Mouse (Mus musculus): ENCODE measurements around the gene Ttc21a. TPM values are rescaled to one million over a fixed set of nuclear protein-coding genes. Genes with fewer than 3 reads are reported as not detected.

Ttc21a gene
- polyA plus RNA-seq, 1 experiment, result 0.15 TPM

- no peak overlapping the region for H3K4me3 ChIP-seq (ENCODE audit: extremely low read depth, insufficient read depth, insufficient read length)
- H3K27ac ChIP-seq (ENCODE audit: insufficient read depth, low read length), result no peak overlapping the region
- no peak for TF ChIP-seq CTCF (IDR thresholded peaks at IDR 0.05; ENCODE audit: extremely low read depth, insufficient read depth, insufficient read length, insufficient replicate concordance)
- no peak for TF ChIP-seq POLR2A (IDR thresholded peaks at IDR 0.05; ENCODE audit: low read depth, low read length)
- 80% methylated on average over 23 of the region's 23 CpGs for WGBS
- H3K4me1 ChIP-seq (ENCODE audit: control insufficient read depth, insufficient read depth, insufficient read length), result peaks cover 3% of the 10 kb centered on the region; the same call in 1 of the 2 replicates
- peaks cover 41% of the 10 kb centered on the region for H3K36me3 ChIP-seq (ENCODE audit: control insufficient read depth, insufficient read depth, low read length)
- H3K27me3 ChIP-seq (ENCODE audit: control insufficient read depth, insufficient read depth, low read length), result no peaks in the 10 kb centered on the region
- no peak for DNase-seq (ENCODE audit: low read depth in 1 of 2, low spot score in 2 of 2)
Observed at GRCm38 (mm10) chr9:119973281-119973680, 35.9 kb downstream of the Ttc21a start.

- WGBS, result 92% methylated on average over 27 of the region's 27 CpGs
- no peaks in the 10 kb centered on the region for H3K27me3 ChIP-seq (ENCODE audit: control insufficient read depth, insufficient read depth, low read length)
- DNase-seq (ENCODE audit: low read depth in 1 of 2, low spot score in 2 of 2), result peak in 1 of 2 experiments; percentile 36
Observed at GRCm38 (mm10) chr9:119973869-119974520, 36.6 kb downstream of the Ttc21a start.

GRCm38 (mm10) chr9:119974609-119975008 is 37.2 kb downstream of the Ttc21a start:
- H3K4me1 ChIP-seq (ENCODE audit: control insufficient read depth, insufficient read depth, insufficient read length), result peaks cover 16% of the 10 kb centered on the region; the same call in 1 of the 2 replicates
- no peak for DNase-seq (ENCODE audit: low read depth in 1 of 2, low spot score in 2 of 2)
- no peak overlapping the region for H3K4me3 ChIP-seq (ENCODE audit: extremely low read depth, insufficient read depth, insufficient read length)
- 84% methylated on average over 5 of the region's 5 CpGs for WGBS
- no peak for TF ChIP-seq POLR2A (IDR thresholded peaks at IDR 0.05; ENCODE audit: low read depth, low read length)
- TF ChIP-seq CTCF (IDR thresholded peaks at IDR 0.05; ENCODE audit: extremely low read depth, insufficient read depth, insufficient read length, insufficient replicate concordance), result no peak
- no peak overlapping the region for H3K27ac ChIP-seq (ENCODE audit: insufficient read depth, low read length)
- peaks cover 41% of the 10 kb centered on the region for H3K36me3 ChIP-seq (ENCODE audit: control insufficient read depth, insufficient read depth, low read length)
- no peaks in the 10 kb centered on the region for H3K27me3 ChIP-seq (ENCODE audit: control insufficient read depth, insufficient read depth, low read length)

More at GRCm38 (mm10) chr9:119973869-119974520, 36.6 kb downstream of the Ttc21a start:
- Histone ChIP-seq H3K4me3 (ENCODE audit: extremely low read depth, insufficient read depth, insufficient read length) (no peak overlapping the region), H3K36me3 (ENCODE audit: control insufficient read depth, insufficient read depth, low read length) (peaks cover 41% of the 10 kb centered on the region), H3K27ac (ENCODE audit: insufficient read depth, low read length) (no peak overlapping the region), H3K4me1 (ENCODE audit: control insufficient read depth, insufficient read depth, insufficient read length) (peaks cover 10% of the 10 kb centered on the region; the same call in 1 of the 2 replicates)
- TF ChIP-seq CTCF (IDR thresholded peaks at IDR 0.05; ENCODE audit: extremely low read depth, insufficient read depth, insufficient read length, insufficient replicate concordance) (peak; percentile 44; the same call in 1 of the 2 replicates), POLR2A (IDR thresholded peaks at IDR 0.05; ENCODE audit: low read depth, low read length) (no peak)

- no peak for DNase-seq (ENCODE audit: low read depth in 1 of 2, low spot score in 2 of 2)
- WGBS, result 94% methylated on average over 4 of the region's 4 CpGs
- H3K27ac ChIP-seq (ENCODE audit: insufficient read depth, low read length), result no peak overlapping the region
- H3K36me3 ChIP-seq (ENCODE audit: control insufficient read depth, insufficient read depth, low read length), result peaks cover 41% of the 10 kb centered on the region
- no peaks in the 10 kb centered on the region for H3K27me3 ChIP-seq (ENCODE audit: control insufficient read depth, insufficient read depth, low read length)
- TF ChIP-seq POLR2A (IDR thresholded peaks at IDR 0.05; ENCODE audit: low read depth, low read length), result no peak
- TF ChIP-seq CTCF (IDR thresholded peaks at IDR 0.05; ENCODE audit: extremely low read depth, insufficient read depth, insufficient read length, insufficient replicate concordance), result no peak
- H3K4me1 ChIP-seq (ENCODE audit: control insufficient read depth, insufficient read depth, insufficient read length), result peaks cover 21% of the 10 kb centered on the region; the same call in 1 of the 2 replicates
- no peak overlapping the region for H3K4me3 ChIP-seq (ENCODE audit: extremely low read depth, insufficient read depth, insufficient read length)
Observed at GRCm38 (mm10) chr9:119975286-119975685, 37.9 kb downstream of the Ttc21a start.

- DNase-seq (ENCODE audit: low read depth in 1 of 2, low spot score in 2 of 2), result peak in 1 of 2 experiments; percentile 53
- Histone ChIP-seq H3K27ac (ENCODE audit: insufficient read depth, low read length) (peak overlapping the region; percentile 91), H3K4me1 (ENCODE audit: control insufficient read depth, insufficient read depth, insufficient read length) (peaks cover 29% of the 10 kb centered on the region; the same call in 1 of the 2 replicates), H3K4me3 (ENCODE audit: extremely low read depth, insufficient read depth, insufficient read length) (peak overlapping the region; percentile 64), H3K36me3 (ENCODE audit: control insufficient read depth, insufficient read depth, low read length) (peaks cover 31% of the 10 kb centered on the region), H3K27me3 (ENCODE audit: control insufficient read depth, insufficient read depth, low read length) (no peaks in the 10 kb centered on the region)
- 5% methylated on average over 17 of the region's 17 CpGs for WGBS
- no peak for TF ChIP-seq CTCF (IDR thresholded peaks at IDR 0.05; ENCODE audit: extremely low read depth, insufficient read depth, insufficient read length, insufficient replicate concordance)
Observed at GRCm38 (mm10) chr9:119976704-119977556, 39.5 kb downstream of the Ttc21a start.

- TF ChIP-seq CTCF (IDR thresholded peaks at IDR 0.05; ENCODE audit: extremely low read depth, insufficient read depth, insufficient read length, insufficient replicate concordance) (no peak), POLR2A (IDR thresholded peaks at IDR 0.05; ENCODE audit: low read depth, low read length) (no peak)
- H3K27me3 ChIP-seq (ENCODE audit: control insufficient read depth, insufficient read depth, low read length), result no peaks in the 10 kb centered on the region
- peak overlapping the region; percentile 64 for H3K4me3 ChIP-seq (ENCODE audit: extremely low read depth, insufficient read depth, insufficient read length)
- DNase-seq (ENCODE audit: low read depth in 1 of 2, low spot score in 2 of 2), result no peak
- peaks cover 24% of the 10 kb centered on the region for H3K36me3 ChIP-seq (ENCODE audit: control insufficient read depth, insufficient read depth, low read length)
- 8% methylated on average over 5 of the region's 5 CpGs for WGBS
- H3K27ac ChIP-seq (ENCODE audit: insufficient read depth, low read length), result peak overlapping the region; percentile 91
- H3K4me1 ChIP-seq (ENCODE audit: control insufficient read depth, insufficient read depth, insufficient read length), result peaks cover 29% of the 10 kb centered on the region; the same call in 1 of the 2 replicates
Observed at GRCm38 (mm10) chr9:119977557-119978060, 40.2 kb downstream of the Ttc21a start.

All from spleen, adult 2 months (tissue).